Mouse (Mus musculus) CD4-positive naive resting alpha-beta T cell, adult 57 days (primary cell): ENCODE data around the gene Cfd. TPM values are rescaled to one million over a fixed set of nuclear protein-coding genes. Genes with fewer than 3 reads are reported as not detected.

ENCODE experiments used
- total RNA-seq: library from RNA; stranded (reverse); gene quantifications from one replicate; pipeline ENCODE4 v1.2.4, GENCODE M21; 2023

Cfd gene
- total RNA-seq, result not detected

DNA sequence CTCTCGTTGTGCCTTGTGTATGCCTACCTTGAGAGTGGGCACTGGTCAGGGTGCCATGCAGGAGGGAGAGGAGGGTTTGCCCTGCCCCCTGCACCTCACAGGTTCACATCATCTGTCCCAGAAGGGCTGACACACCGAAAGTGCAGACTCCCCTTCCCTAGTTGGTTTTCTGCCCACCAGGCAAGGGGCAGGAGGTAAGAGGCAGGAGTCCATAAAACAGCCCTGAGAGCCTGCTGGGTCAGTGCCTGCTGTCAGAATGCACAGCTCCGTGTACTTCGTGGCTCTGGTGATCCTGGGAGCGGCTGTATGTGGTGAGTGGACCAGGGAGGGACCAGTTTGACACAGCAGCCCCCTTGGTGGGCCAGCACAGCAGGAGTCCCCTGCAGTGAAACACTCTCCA lies at the start of gene Cfd:
Gene Cfd (plus strand): TSS at position 184 of the 400 bp plus-strand sequence.

DNA sequence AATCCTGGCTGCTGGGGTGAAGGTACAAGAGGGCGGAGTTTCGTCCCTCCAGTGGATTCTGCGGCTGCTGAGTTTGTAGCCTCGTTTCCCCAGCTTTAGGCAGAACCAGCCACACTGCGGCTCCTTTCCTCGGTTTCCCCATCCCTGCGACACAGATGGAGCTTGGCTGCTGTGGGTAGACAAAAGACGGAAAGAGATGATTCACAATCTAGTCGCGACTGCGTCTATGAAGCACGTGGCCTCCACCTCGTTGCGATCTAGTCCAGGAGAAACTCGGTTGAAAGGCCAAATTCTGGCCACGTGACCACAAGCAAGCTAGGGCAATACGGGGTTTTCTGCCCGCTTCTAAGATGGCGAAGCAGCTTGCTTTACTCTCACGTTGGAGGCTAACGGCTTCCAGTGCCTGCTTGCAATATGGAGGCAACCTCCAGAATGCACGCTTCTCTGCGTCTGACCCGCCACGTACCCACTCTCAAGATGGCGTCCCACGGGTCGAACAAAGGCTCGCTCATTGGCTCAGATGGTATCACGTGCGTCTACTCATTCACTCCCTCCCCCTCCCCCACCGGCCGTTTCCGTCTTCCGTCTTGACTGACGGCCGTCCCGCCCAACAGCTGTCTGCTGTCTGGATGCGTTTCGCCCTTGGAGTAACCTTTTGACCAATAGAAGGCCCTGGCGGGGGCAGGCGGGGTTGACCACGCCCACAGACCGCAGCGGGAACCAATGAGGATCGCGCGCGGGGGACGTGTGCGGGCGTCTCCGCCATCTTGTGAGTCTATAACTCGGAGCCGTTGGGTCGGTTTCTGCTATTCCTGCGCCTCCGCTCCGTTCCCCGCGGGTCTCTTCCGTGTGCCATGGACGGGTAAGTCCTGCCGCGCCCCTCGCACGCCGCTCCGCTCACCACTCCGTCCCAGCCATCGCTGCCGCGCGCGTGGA lies 36.5 kb upstream of the Cfd start, which contains the start of gene Ptbp1:
Gene Ptbp1 (plus strand): TSS at position 568 of the 936 bp plus-strand sequence.

DNA sequence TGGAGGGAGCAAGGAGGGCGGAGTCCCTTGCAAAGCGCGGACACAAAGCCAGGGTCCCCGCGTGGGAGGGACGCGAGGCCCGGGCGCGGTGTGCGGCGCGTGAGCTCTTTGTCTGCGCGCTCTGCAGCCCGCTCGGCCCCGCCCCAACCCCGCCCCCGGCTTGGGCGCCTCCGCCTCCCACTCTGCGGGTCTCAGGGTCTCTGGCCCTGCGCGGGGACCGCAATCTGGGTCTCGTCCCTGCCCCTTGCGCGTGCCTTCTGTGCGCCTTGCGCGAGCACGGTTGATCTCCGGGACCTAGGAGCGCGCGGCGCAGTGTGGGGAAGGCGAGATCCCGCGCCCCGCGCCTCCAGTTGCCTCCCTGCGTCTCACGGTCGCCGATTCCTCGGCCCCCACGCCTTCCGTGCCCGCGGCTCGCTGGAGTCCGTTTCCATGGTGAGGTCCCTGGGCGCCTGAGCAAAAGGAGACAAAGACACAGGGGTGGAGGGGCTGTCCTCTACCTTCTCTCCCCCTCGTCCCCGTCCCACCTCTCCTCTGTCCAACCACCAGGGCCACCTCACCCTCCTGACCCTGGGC lies 16.3 kb upstream of the Cfd start, which contains the start of the genes Prtn3 and Plppr3:
Gene Prtn3 (plus strand): TSS at position 187 of the 573 bp plus-strand sequence.
Gene Plppr3 (minus strand): TSS at position 345 of the 573 bp plus-strand sequence.

DNA sequence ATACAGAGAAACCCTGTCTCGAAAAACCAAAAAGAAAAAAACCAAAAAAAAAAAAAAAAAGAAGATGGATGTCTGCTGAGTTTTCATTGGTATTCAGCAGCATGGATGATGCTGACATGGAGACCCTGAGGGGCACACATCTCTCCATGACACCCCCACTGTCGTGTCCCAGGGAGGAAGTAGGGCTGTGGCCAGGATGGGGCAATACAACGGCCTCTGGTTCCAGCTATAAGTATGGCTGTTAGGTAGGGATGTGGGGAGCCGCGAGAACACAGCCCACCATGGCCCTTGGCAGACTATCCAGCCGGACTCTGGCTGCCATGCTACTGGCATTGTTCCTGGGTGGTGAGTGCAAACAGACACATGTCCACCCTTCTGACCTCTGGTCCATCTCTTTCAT lies 4.6 kb upstream of the Cfd start, which contains the start of gene Elane:
Gene Elane (plus strand): TSS at position 194 of the 400 bp plus-strand sequence.

DNA sequence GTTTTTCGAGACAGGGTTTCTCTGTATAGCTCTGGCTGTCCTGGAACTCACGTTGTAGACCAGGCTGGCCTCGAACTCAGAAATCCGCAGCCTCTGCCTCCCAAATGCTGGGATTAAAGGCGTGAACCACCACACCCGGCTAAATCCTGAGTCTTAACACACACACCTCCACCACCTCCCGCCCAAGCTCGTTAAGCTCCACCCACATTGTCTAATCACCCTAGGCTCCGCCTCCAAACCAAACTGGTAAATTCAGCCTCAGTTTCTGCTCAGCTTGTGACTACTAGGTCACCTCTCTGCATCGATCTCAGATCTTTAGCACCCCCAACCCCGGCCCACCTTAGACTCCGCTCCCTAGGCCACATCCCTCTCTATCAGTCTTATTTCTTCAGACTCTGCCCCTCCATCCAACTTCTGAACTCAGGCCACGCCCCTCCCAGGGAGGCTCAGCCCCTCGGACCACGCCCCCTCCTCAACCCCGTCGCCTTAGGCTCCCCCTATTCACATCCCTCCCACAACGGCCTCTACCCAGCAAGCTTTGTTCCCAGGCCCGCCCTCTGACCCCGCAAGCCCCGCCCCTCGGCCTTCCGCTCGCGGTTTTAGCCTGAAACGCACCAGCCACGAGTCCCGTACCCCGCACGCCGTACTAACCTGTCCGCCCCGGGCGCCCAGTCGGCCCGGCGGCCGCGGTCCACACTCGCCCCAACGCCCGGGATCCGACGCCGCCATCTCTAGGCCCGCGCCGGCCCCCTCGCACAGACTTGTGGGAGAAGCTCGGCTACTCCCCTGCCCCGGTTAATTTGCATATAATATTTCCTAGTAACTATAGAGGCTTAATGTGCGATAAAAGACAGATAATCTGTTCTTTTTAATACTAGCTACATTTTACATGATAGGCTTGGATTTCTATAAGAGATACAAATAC lies 17.8 kb downstream of the Cfd start, which contains the start of gene Med16:
Gene Med16 (minus strand): TSS at position 757 of the 925 bp plus-strand sequence.

DNA sequence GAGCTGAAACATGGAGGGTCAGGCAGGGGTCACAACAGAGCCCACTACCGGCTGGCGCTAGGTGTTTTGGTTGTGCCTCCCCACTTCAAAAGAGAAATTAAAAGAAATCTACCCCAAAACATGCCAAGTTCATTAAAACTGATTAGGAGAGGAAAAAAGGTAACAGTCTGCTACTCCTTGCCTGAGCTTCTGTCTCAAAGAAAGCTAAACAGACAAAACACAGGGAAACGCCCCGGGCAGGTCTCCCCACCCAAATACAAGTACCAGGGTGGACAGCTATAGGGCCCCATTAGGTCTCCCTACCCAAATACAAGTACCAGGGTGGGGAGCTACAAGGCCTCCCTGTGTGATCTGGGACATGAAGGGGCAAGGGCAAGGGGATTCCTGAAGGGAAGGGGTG lies 19.9 kb downstream of the Cfd start, which contains the start of gene Gm26602:
Gene Gm26602 (plus strand): TSS at position 301 of the 400 bp plus-strand sequence.

DNA sequence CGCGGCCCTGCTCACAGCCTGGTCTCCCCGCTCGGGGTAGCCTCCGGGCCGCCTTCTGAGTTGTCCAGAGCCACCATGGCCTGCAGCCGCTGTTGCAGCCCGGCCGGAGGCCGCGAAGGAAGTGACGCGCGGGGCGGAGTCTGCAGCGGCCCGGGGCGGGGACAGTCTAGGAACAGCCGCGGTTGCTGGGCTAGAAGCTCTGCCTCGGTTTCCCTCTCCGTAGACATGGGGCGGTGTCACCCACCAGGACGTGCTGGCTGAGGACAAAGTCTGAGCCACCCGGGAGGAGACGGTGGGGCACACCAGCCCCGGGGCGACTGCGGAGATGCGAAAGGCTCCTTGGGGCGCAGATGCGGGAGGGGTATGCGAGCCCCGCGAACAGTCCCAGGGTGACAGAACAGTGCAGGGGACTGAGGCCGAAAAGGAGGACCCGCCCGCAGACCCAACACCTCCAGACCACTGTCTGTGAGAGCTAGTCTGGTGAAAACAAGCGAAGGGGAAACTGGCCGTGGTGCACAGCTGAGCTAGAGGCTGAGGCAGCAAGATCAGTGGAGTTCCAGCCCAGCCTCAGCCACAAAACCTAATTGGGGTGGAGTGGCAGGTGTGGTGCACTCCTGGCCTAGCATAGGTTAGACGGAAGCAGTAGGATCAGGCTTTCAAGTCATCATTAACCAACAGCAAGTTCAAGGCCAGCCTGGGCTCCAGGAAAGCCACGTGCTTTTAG lies 26.3 kb downstream of the Cfd start, which contains the start of gene Kiss1r:
Gene Kiss1r (plus strand): TSS at position 164 of the 724 bp plus-strand sequence.

DNA sequence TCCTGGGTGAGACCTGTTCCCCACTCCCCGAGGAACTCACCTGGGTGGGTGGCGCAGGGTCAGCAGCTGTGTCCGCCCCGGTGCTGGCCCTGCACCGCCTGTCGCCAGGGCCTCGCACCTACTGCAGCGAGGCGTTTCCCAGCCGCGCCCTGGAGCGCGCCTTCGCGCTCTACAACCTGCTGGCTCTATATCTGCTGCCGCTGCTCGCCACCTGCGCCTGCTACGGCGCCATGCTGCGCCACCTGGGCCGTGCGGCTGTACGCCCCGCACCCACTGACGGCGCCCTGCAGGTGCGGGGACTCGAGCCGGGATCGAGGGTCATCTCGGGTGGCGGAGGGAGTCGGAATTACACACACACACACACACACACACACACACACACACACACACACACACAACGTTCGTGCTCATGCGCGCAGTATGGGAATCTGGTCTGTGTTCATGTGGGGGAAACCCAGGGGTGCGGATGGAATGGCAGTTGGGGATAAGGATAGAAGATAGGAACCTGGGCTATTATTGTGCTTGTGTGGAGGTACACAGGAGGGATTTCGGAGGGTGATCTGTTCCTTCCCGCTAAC lies 30.4 kb downstream of the Cfd start, which contains the start of gene R3hdm4:
Gene R3hdm4 (minus strand): TSS at position 251 of the 578 bp plus-strand sequence.

DNA sequence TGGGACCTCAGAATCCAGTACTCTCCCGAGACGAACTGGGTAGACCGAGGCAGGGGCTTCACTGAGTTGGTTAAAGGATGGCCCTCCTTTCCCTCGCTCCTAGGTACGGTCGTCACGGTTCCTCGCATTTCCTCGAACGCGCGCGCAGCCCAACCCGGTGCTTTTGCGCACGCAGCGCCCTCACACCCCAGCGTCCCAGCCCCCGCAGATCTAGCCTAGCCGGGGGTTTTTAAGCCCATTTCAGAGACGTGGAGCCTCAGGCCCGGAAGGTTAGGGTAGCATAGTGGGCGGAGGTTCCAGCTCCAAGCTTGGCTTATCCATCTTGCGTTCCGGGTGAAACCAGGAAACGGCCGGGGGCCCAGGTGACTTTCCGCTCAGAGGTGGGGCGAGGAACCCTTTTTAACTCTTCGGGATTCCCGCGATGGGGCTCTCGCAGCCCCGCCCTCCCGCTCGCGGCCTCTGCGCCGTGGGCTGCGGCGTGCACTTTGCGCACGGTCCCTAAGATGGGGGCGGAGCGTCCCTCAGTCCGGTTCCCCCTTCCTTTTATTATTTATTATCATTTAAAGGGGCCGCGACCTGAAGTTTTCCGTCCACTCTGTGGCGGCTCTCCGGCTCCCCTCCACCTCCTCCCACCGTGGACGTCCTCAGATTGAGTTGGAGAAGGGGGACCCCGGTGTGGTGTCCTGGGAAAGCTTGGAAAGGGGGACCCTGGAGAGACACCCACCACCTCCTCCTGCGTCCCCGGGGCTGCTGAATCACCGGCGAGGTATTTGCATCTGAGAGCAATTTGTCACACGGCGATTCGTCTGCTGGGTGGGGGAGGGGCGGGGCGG lies 36.1 kb downstream of the Cfd start, which contains the start of gene Arid3a:
Gene Arid3a (plus strand): TSS at position 553 of the 833 bp plus-strand sequence.

Other genes starting within 250 kb of the Cfd start
- not detected for gene Odf3l2, start 245.1 kb upstream of the Cfd start, total RNA-seq
- gene Madcam1, start 226.3 kb upstream of the Cfd start, total RNA-seq, result not detected
- 22.8 TPM for gene Tpgs1, start 221.5 kb upstream of the Cfd start, total RNA-seq
- gene Cdc34, start 208.7 kb upstream of the Cfd start, total RNA-seq, result 93.4 TPM
- 3.2 TPM for gene Gzmm, start 201.8 kb upstream of the Cfd start, total RNA-seq
- gene Bsg, start 186.4 kb upstream of the Cfd start, total RNA-seq, result 99.5 TPM
- gene Hcn2, start 174.2 kb upstream of the Cfd start, total RNA-seq, result not detected
- gene Polrmt, start 144.3 kb upstream of the Cfd start, total RNA-seq, result 69.9 TPM
- gene Fgf22, start 135.8 kb upstream of the Cfd start, total RNA-seq, result not detected
- gene Rnf126, start 123.9 kb upstream of the Cfd start, total RNA-seq, result 71.9 TPM
- 1.2 TPM for gene Fstl3, start 113.6 kb upstream of the Cfd start, total RNA-seq
- gene Prss57, start 99.9 kb upstream of the Cfd start, total RNA-seq, result not detected
- gene Palm, start 97.3 kb upstream of the Cfd start, total RNA-seq, result 6.7 TPM
- not detected for gene Misp, start 69.9 kb upstream of the Cfd start, total RNA-seq
- 783 TPM for gene Ptbp1, start 36.4 kb upstream of the Cfd start, total RNA-seq
- not detected for gene Prtn3, start 16.4 kb upstream of the Cfd start, total RNA-seq
- gene Plppr3, start 16.2 kb upstream of the Cfd start, total RNA-seq, result 1.0 TPM
- gene Elane, start 4.6 kb upstream of the Cfd start, total RNA-seq, result 0.83 TPM
- 59.4 TPM for gene Med16, start 18.1 kb downstream of the Cfd start, total RNA-seq
- not detected for gene Gm26602, start 20.0 kb downstream of the Cfd start, total RNA-seq
- 0.65 TPM for gene Kiss1r, start 26.1 kb downstream of the Cfd start, total RNA-seq
- 119 TPM for gene R3hdm4, start 30.4 kb downstream of the Cfd start, total RNA-seq
- 8.4 TPM for gene Arid3a, start 36.2 kb downstream of the Cfd start, total RNA-seq
- gene Wdr18, start 69.3 kb downstream of the Cfd start, total RNA-seq, result 48.5 TPM
- 0.68 TPM for gene Grin3b, start 79.9 kb downstream of the Cfd start, total RNA-seq
- gene Tmem259, start 93.5 kb downstream of the Cfd start, total RNA-seq, result 158 TPM
- gene Cnn2, start 97.7 kb downstream of the Cfd start, total RNA-seq, result 442 TPM
- gene Abca7, start 105.6 kb downstream of the Cfd start, total RNA-seq, result 80.3 TPM
- gene Arhgap45, start 125.8 kb downstream of the Cfd start, total RNA-seq, result 901 TPM
- 75.3 TPM for gene Polr2e, start 148.9 kb downstream of the Cfd start, total RNA-seq
- gene Gpx4, start 156.3 kb downstream of the Cfd start, total RNA-seq, result 154 TPM
- gene Sbno2, start 214.7 kb downstream of the Cfd start, total RNA-seq, result 103 TPM
- gene Stk11, start 224.9 kb downstream of the Cfd start, total RNA-seq, result 140 TPM
- gene Atp5d, start 247.8 kb downstream of the Cfd start, total RNA-seq, result 168 TPM
- 38.2 TPM for gene Cbarp, start 250.0 kb downstream of the Cfd start, total RNA-seq